Mouse (Mus musculus): ENCODE data around the gene Bbof1. TPM values are rescaled to one million over a fixed set of nuclear protein-coding genes. Genes with fewer than 3 reads are reported as not detected.

Gene Bbof1
- 1 to 10 TPM; 6.8 to 8.3 TPM for total RNA-seq (2021)
- long read RNA-seq, experiment 1, partial matches to known transcripts = 1 of 8 reads
- long read RNA-seq, experiment 1, other reads (novel, unspliced or antisense) = 7 of 8 reads
- long read RNA-seq, experiment 2, partial matches to known transcripts = 0 of 3 reads
- long read RNA-seq, experiment 2, other reads (novel, unspliced or antisense) = 3 of 3 reads

- intact Hi-C loops (cut with DNase I) = no loop called here
- DNase-seq (ENCODE audit: low spot score in 2 of 2) = peak; percentile 90 to 91
Observed at GRCm38 (mm10) chr12:84408819-84409507, at the start of gene Bbof1, which contains the start of gene Entpd5. Bbof1 (plus strand) TSS chr12:84409071. Entpd5 (minus strand) TSS chr12:84409029.

DNA sequence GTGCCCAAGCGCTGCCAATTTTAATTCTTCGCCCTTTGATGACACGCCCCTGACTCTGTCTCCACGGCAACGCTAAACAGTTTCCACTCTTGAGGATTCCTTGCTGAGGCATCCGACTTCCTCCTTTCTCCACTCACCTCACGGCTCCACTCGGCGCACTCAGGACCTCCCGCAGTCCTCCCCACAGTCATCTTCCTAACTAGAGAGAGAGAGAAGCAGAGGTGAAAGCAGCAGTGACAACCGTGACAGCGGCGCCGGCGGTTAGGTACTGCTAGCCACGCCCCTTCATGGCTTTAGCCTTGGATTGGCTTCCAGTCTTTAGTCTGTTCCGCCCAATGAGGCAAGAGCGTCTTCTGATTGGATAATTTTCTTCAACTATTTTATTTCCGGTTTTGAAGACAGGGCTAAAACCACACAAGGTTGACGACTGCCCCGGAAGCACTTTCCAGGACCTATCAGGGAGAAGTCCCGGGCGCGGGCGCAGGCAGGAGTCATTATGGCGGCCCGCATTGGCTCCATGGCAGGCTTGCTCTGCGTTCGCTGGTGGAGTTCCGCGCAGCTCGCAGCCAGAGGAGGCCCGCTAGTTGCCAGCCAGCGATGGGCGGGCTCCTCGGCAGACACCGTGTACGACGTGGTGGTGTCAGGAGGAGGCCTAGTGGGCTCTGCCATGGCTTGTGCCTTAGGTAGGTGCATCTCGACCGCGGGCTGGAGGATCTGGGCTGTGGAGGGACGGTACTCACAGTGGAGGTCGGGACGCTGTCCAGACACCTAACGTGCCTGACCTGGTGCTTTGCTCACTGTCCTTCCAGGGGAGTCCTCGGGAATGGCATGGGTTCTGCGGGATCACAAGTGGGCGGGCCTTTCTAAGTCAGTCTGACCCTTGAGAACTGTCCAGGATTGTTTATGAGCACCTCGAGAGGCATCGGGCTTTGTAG is 47.0 kb upstream of the Bbof1 start, which contains the start of the genes Coq6 and Fam161b:
Coq6 (plus strand) TSS at position 103 of the 935 bp plus-strand sequence.
Fam161b (minus strand) TSS at position 279 of the 935 bp plus-strand sequence.
- intact Hi-C loops (cut with DNase I) = no loop called here
- peak; percentile 96 to 98 for DNase-seq (ENCODE audit: low spot score in 2 of 2)

- intact Hi-C loops (cut with DNase I) = no loop called here
- no peak for DNase-seq (ENCODE audit: low spot score in 2 of 2)
Observed at GRCm38 (mm10) chr12:84362872-84363271, 46.0 kb upstream of the Bbof1 start.

GRCm38 (mm10) chr12:84364291-84364690 is 44.6 kb upstream of the Bbof1 start:
- DNase-seq (ENCODE audit: low spot score in 2 of 2) = no peak
- intact Hi-C loops (cut with DNase I) = no loop called here

- DNase-seq (ENCODE audit: low spot score in 2 of 2) = no peak
- intact Hi-C loops (cut with DNase I) = no loop called here
Observed at GRCm38 (mm10) chr12:84365137-84365536, 43.7 kb upstream of the Bbof1 start.

DNA sequence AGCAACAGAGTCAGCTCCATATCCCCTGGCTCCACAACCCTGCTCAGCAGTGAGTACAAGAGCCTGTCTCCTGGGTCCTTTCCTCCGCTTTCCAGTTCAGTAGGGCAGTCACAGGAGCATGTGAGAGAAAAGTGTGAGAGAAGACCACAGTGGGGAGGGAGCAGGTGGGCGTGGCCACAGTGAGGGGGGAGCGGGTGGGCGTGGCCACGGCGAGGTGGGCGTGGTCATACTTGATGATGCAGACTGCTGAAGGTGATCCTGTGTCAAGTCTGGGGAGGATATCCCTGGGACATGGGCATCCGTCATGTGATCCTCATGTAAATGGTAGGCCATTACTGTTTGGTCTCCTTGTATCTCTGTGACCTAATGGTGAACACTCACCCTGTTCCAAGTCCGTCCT is 41.9 kb upstream of the Bbof1 start:
- intact Hi-C loops (cut with DNase I) = no loop called here
- DNase-seq (ENCODE audit: low spot score in 2 of 2) = no peak

GRCm38 (mm10) chr12:84371647-84372046 is 37.2 kb upstream of the Bbof1 start:
- intact Hi-C loops (cut with DNase I) = no loop called here
- DNase-seq (ENCODE audit: low spot score in 2 of 2) = no peak

DNA sequence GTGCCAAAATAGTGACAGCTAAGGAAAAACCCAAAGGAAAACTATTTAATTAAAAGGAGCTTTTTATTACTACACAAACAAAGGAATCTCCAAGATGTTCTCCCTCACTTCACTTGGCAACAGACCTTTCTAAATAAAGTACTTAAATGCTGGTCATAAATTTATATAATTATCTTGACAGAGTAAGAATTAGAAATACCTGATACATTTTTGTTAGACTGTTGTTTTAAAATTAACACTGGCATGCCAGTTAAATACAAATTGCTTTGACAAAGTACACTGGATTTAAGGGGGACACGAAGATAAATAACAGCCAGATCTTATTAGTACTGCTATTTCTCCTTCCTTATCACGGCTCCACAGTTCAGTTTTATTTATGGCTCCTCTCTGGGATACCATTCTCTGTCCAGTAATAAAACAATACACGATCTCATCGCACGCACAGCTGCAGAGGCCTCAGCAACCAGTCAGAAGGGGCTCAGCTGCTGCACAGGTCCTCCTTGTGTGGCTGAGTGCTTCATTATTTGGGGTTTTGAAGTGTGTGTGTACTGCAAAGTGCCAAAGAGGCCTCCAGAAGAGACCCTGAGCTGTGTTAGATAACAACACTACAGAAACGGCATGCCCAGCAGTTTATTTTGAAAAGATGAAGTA is 34.9 kb upstream of the Bbof1 start:
- peak in 1 of 2 experiments; percentile 13 for DNase-seq (ENCODE audit: low spot score in 2 of 2)
- intact Hi-C loops (cut with DNase I) = no loop called here

DNA sequence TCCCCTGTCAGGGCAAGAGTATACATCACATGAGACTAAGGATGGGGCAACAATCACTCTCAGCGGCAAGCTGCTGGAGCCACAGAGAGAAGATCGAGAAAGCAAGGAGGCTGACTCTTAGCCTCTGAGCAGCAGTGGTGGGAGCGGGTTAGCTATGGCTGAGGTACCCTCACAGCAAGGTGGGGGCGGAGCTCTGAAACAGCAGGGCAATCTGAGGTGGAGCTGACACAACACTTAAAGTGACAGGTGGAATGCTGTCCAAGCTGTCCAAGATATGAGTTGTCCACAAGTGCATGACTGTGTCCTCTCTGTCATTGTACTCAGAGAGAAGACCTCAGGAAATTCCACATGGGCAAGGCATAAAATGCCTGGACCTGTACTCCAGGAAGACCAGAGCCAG is 26.5 kb upstream of the Bbof1 start:
- DNase-seq (ENCODE audit: low spot score in 2 of 2) = no peak
- intact Hi-C loops (cut with DNase I) = no loop called here

DNA sequence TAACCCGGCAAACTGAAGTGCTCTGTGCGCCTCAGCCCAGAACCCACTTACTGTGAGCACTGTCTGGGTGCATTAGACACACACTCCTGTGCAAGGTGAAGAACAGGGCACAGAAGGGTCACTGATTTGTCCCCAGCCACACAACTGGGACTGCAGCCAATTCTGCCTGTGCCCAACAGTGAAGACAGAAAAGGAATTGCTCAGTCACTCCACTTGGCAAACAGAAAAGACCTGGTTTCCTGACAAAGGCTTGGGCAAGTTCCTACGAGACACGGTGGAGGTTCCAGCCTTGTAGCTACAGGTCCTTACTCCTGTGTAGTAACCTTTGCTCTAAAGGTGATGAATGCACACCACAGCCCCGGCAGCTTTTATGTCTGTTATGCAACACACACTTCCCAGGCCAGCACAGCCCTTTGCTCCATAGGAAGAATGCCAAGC is 24.2 kb upstream of the Bbof1 start:
- peak in 1 of 2 experiments; percentile 45 for DNase-seq (ENCODE audit: low spot score in 2 of 2)
- intact Hi-C loops (cut with DNase I) = no loop called here

DNA sequence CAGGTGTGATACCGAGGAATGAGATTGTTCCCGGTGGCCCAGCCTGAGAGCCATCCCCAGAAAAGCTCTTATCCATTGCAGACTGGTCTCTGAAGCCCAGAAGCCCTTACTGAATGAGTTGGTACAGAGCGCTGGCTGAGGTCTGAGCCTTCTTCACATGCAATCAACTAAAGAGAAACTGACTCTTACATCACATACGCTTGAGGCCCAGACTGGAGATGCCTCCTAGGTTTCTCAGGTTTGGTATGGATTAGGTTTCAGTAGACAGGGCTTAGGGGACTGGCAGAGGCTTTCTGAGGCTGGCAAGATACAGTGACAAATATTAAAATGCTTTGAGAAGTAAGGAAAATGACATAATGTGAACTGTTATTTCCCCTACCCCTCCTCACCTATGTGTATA is 23.5 kb upstream of the Bbof1 start:
- intact Hi-C loops (cut with DNase I) = no loop called here
- no peak for DNase-seq (ENCODE audit: low spot score in 2 of 2)

GRCm38 (mm10) chr12:84388097-84388496 is 20.8 kb upstream of the Bbof1 start:
- intact Hi-C loops (cut with DNase I) = no loop called here
- no peak for DNase-seq (ENCODE audit: low spot score in 2 of 2)

DNA sequence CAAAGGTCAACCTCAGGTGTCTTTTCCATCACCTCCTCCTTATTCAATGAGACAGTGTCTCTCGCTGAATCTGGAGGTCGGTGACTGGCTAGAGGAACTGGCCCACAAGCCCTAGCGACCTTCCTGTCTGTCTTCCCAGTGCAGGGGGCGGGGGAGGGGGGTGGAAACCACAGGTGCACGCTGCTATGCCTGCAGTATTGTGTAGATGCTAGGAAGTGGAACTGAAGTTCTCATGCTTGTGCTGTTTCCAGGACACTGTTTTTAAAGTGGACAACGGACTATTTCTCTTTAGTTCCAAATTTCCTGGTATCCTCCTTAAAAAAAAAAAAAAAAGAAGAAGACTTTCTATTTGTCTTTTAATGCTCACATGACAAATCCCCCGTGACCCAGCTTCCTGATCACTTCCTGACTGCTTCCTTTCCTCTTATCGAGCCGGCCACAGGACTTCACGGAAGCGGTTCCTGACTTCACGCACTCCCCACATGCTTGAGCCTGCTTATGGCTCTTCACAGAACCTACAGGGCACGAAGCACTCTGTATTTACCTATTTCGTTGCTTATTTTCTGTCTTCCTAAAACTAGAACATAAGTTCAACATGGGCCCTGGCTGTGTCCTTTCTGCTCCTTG is 20.0 kb upstream of the Bbof1 start:
- intact Hi-C loops (cut with DNase I) = no loop called here
- no peak for DNase-seq (ENCODE audit: low spot score in 2 of 2)

DNA sequence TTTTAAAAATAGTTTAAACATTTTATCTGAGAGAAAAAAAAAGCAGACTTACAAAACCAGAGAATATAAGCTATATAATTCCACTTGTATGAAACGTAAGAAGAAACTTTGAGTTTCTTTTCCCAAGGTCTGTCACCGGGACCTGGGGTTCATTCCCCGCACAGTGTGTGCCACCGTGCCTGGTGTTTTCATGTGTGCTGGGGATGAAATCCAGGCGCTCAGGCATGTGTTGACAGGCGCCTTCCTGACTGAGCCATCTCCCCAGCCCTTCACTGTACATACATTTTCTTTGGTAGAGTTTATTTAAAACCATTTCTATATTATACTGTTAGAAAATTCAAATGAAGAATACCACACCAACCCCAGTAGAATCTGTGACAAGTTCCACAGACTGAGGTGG is 18.5 kb upstream of the Bbof1 start:
- no peak for DNase-seq (ENCODE audit: low spot score in 2 of 2)
- intact Hi-C loops (cut with DNase I) = no loop called here

GRCm38 (mm10) chr12:84392681-84393080 is 16.2 kb upstream of the Bbof1 start:
- DNase-seq (ENCODE audit: low spot score in 2 of 2) = no peak
- intact Hi-C loops (cut with DNase I) = no loop called here

GRCm38 (mm10) chr12:84393847-84394246 is 15.0 kb upstream of the Bbof1 start:
- no peak for DNase-seq (ENCODE audit: low spot score in 2 of 2)
- intact Hi-C loops (cut with DNase I) = no loop called here

- intact Hi-C loops (cut with DNase I) = no loop called here
- no peak for DNase-seq (ENCODE audit: low spot score in 2 of 2)
Observed at GRCm38 (mm10) chr12:84396947-84397679, 11.8 kb upstream of the Bbof1 start.

DNA sequence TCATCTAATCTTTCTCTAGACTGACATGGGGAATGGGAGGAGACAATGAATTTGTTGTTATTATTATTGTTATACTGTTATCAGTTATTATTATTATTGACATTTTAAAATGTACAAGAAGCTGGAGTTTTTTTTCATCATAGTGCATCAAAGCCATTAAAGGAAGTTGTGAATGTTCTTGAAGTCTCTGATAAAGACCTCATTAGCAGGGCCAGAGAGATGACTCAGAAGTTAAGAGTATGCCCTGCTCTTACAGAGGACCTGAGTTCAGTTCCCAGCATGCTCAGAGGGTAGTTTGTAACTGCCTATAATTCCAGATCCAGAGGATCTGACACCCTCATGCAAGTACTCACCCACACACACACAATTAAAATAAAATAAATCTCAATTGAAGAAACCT is 11.2 kb upstream of the Bbof1 start:
- intact Hi-C loops (cut with DNase I) = no loop called here
- no peak for DNase-seq (ENCODE audit: low spot score in 2 of 2)

All from left cerebral cortex, postnatal 14 days (tissue).